Mouse (Mus musculus) CH12.LX (cell line): ENCODE measurements around the gene Ankrd35. TPM values are rescaled to one million over a fixed set of nuclear protein-coding genes. Genes with fewer than 3 reads are reported as not detected.

ENCODE experiments used
- DNase-seq: peaks from one replicate; pipeline ENCODE4 v3.0.0-alpha.2; 2013; ENCODE audit errors: extremely low read depth
- H3K27ac ChIP-seq: 2 replicates; pipeline ENCODE4 v1.5.1; 2012; ENCODE audit warnings: low read depth, mild to moderate bottlenecking, control low read depth, moderate library complexity; ENCODE audit not compliant: insufficient read depth
- H3K27me3 ChIP-seq: replicated peaks from 2 replicates; pipeline ENCODE3; 2012; ENCODE audit warnings: inconsistent platforms
- H3K36me3 ChIP-seq, 2 experiments: replicated peaks in 1 of 2; 2 replicates each; pipeline versions ENCODE3 to v1.6.1; 2012; ENCODE audit warnings: inconsistent platforms in 1 of 2, low read length in 1 of 2, mild to moderate bottlenecking in 1 of 2, mixed read lengths in 1 of 2, moderate library complexity in 1 of 2; ENCODE audit not compliant: control insufficient read depth in 1 of 2, insufficient read depth in 1 of 2
- H3K4me1 ChIP-seq, 2 experiments: 2 replicates each; pipeline ENCODE4 v1.6.1; 2012; ENCODE audit warnings: inconsistent platforms in 1 of 2, moderate library complexity in 1 of 2; ENCODE audit not compliant: insufficient read depth in 2 of 2, control insufficient read depth in 1 of 2
- H3K4me2 ChIP-seq: 2 replicates; pipeline ENCODE4 v1.6.1; 2012; ENCODE audit warnings: low read depth, mild to moderate bottlenecking, control low read depth; ENCODE audit not compliant: poor library complexity, insufficient read depth, severe bottlenecking
- H3K4me3 ChIP-seq, 3 experiments: fragments of 150-350 bp in 1 of 3; sonication (generic) in 1 of 3; replicated peaks in 1 of 3; 2 replicates each; pipeline versions ENCODE3 to v1.5.1; 2011 to 2012; ENCODE audit warnings: low read depth in 2 of 3, low read length in 2 of 3, mild to moderate bottlenecking in 2 of 3, moderate library complexity in 2 of 3, control low read depth in 1 of 3, improper control_type of control experiment in 1 of 3, inconsistent platforms in 1 of 3, mixed read lengths in 1 of 3; ENCODE audit not compliant: poor library complexity in 1 of 3
- H3K79me2 ChIP-seq: replicated peaks from 2 replicates; pipeline ENCODE4 v1.6.1; 2012; ENCODE audit warnings: mild to moderate bottlenecking, moderate library complexity; ENCODE audit not compliant: control insufficient read depth, poor library complexity, insufficient read depth, severe bottlenecking; ENCODE audit errors: extremely low read depth
- H3K9ac ChIP-seq: 2 replicates; pipeline ENCODE4 v1.6.1; 2012; ENCODE audit warnings: low read depth, mild to moderate bottlenecking, control low read depth, moderate library complexity; ENCODE audit not compliant: insufficient read depth
- H3K9me3 ChIP-seq: replicated peaks from 2 replicates; pipeline ENCODE3; 2012; ENCODE audit warnings: low read length, inconsistent platforms, mixed read lengths
- BHLHE40 ChIP-seq: IDR thresholded peaks from 2 replicates; pipeline ENCODE4 v1.6.1; 2011; ENCODE audit warnings: mild to moderate bottlenecking, low read depth, low read length, improper control_type of control experiment
- CTCF ChIP-seq, 2 experiments: IDR thresholded peaks in 1 of 2; conservative IDR thresholded peaks in 1 of 2; 2 replicates each; pipeline ENCODE4 v1.5.1; 2011 to 2012; ENCODE audit warnings: low read depth in 2 of 2, low read length in 2 of 2, improper control_type of control experiment in 1 of 2, inconsistent platforms in 1 of 2, mild to moderate bottlenecking in 1 of 2, moderate library complexity in 1 of 2
- GABPA ChIP-seq: IDR thresholded peaks from 2 replicates; pipeline ENCODE4 v1.6.1; 2012; ENCODE audit warnings: low read depth, low read length, improper control_type of control experiment, inconsistent platforms; ENCODE audit not compliant: insufficient replicate concordance
- JUN ChIP-seq: IDR thresholded peaks from 2 replicates; pipeline ENCODE4 v1.6.1; 2011; ENCODE audit warnings: low read depth, mild to moderate bottlenecking, low read length, improper control_type of control experiment, moderate library complexity; ENCODE audit not compliant: insufficient read depth
- KAT2A ChIP-seq: IDR thresholded peaks from 2 replicates; pipeline ENCODE4 v1.6.1; 2012; ENCODE audit warnings: low read length, improper control_type of control experiment, inconsistent platforms; ENCODE audit not compliant: insufficient replicate concordance
- MXI1 ChIP-seq: IDR thresholded peaks from 2 replicates; pipeline ENCODE4 v1.6.1; 2011; ENCODE audit warnings: mild to moderate bottlenecking, low read depth, low read length, improper control_type of control experiment
- NELFE ChIP-seq: IDR thresholded peaks from 2 replicates; pipeline ENCODE4 v1.6.1; 2011; ENCODE audit warnings: low read depth, low read length, improper control_type of control experiment
- NRF1 ChIP-seq: IDR thresholded peaks from 2 replicates; pipeline ENCODE4 v1.6.1; 2014; ENCODE audit warnings: low read depth, mild to moderate bottlenecking, inconsistent platforms, low read length, improper control_type of control experiment, moderate library complexity
- POLR2AphosphoS2 ChIP-seq: IDR thresholded peaks from 2 replicates; pipeline ENCODE4 v1.6.1; 2011; ENCODE audit warnings: low read depth, low read length, improper control_type of control experiment
- RCOR1 ChIP-seq: conservative IDR thresholded peaks from 2 replicates; pipeline ENCODE4 v1.6.1; 2012; ENCODE audit warnings: low read depth, mild to moderate bottlenecking, inconsistent platforms, low read length, improper control_type of control experiment
- UBTF ChIP-seq: IDR thresholded peaks from 2 replicates; pipeline ENCODE4 v1.6.1; 2012; ENCODE audit warnings: low read depth, mild to moderate bottlenecking, inconsistent platforms, low read length, improper control_type of control experiment, moderate library complexity
- ZC3H11A ChIP-seq: IDR thresholded peaks from 2 replicates; pipeline ENCODE4 v1.6.1; 2012; ENCODE audit warnings: low read depth, mild to moderate bottlenecking, inconsistent platforms, low read length, improper control_type of control experiment
- ZNF384 ChIP-seq: IDR thresholded peaks from 2 replicates; pipeline ENCODE4 v1.6.1; 2012; ENCODE audit warnings: low read depth, low read length, improper control_type of control experiment, inconsistent platforms
- dilution Hi-C: fragments of 300-500 bp; cut with MboI; formaldehyde crosslinking; loops from 2 replicates; pipeline ENCODE4 v1.14.3; 2020; ENCODE audit warnings: low sequenced_read_pairs; ENCODE audit not compliant: extremely low pct_unique_long_range_greater_than_20kb, extremely low pct_ligation_motif_present
- in situ Hi-C: fragments of 300-500 bp; cut with MboI; formaldehyde crosslinking; loops from 3 replicates; pipeline ENCODE4 v1.14.3; 2019; ENCODE audit warnings: low sequenced_read_pairs, low pct_ligation_motif_present, low pct_unique_long_range_greater_than_20kb, mixed read lengths
- polyA plus RNA-seq: library from polyadenylated mRNA; unstranded; fragments of >175 nt; gene quantifications from 2 replicates; pipeline ENCODE4 v1.2.1, GENCODE M21; 2012; ENCODE audit warnings: low read depth; ENCODE audit not compliant: insufficient read length
- total RNA-seq, 2 experiments: library from RNA; depleted of rRNA; stranded (reverse); fragments of 300-350 nt in 1 of 2; fragments of >200 nt in 1 of 2; gene quantifications; 2 replicates each; pipeline ENCODE4 v1.2.3; 2012 to 2014

The Ankrd35 gene
- total and polyA plus RNA-seq, 3 experiments = 0.78 to 11.2 (median 1.9) TPM

- H3K79me2 ChIP-seq = peaks cover 62% of the 10 kb centered on the region
- peak overlapping the region; percentile 82 to 96 (median 91) for H3K4me3 ChIP-seq
- H3K36me3 ChIP-seq = peaks cover 5 to 25% of the 10 kb centered on the region in 2 experiments
- peak overlapping the region; percentile 98 for H3K9ac ChIP-seq
- no peak for DNase-seq
- H3K27ac ChIP-seq = no peak overlapping the region
- H3K4me1 ChIP-seq = peaks cover 7 to 45% of the 10 kb centered on the region in 2 experiments
- dilution Hi-C loops (no loop called here), in situ Hi-C loops (no loop called here)
- TF ChIP-seq MXI1 (peak; percentile 51; the same call in 1 of the 2 replicates), NELFE (no peak; the same call in 1 of the 2 replicates)
- peak overlapping the region; percentile 99 for H3K4me2 ChIP-seq
- no peaks in the 10 kb centered on the region for H3K27me3 ChIP-seq
- no peaks in the 10 kb centered on the region for H3K9me3 ChIP-seq
These were observed 58.9 kb downstream of the Ankrd35 start for GRCm38 (mm10) chr3:96728634-96729402.

GRCm38 (mm10) chr3:96729403-96729784 lies 59.5 kb downstream of the Ankrd35 start:
- Histone ChIP-seq H3K27ac (no peak overlapping the region), H3K4me2 (peak overlapping the region; percentile 99; the same call in 1 of the 2 replicates), H3K9me3 (no peaks in the 10 kb centered on the region), H3K4me3 (peak overlapping the region in 2 of 3 experiments; percentile 91 to 96), H3K36me3 (peaks cover 4 to 21% of the 10 kb centered on the region in 2 experiments), H3K9ac (no peak overlapping the region; the same call in 1 of the 2 replicates), H3K79me2 (peaks cover 62% of the 10 kb centered on the region), H3K4me1 (peaks cover 9 to 51% of the 10 kb centered on the region in 2 experiments), H3K27me3 (no peaks in the 10 kb centered on the region)
- in situ Hi-C loops (no loop called here), dilution Hi-C loops (no loop called here)
- TF ChIP-seq GABPA (no peak), KAT2A (no peak), ZC3H11A (no peak), POLR2AphosphoS2 (no peak), NELFE (no peak), RCOR1 (no peak), JUN (no peak), CTCF (conservative IDR thresholded peaks at IDR 0.05 in 1 of 2, IDR thresholded peaks at IDR 0.05 in 1 of 2; ENCODE audit: low read depth in 2 of 2, low read length in 2 of 2) (peak; percentile 11 to 39; a peak in 2 of 4 replicates), ZNF384 (peak; percentile 96), NRF1 (no peak), UBTF (no peak), BHLHE40 (no peak)
- peak; percentile 45 for DNase-seq
